Mouse (Mus musculus) stomach, embryonic 16.5 days (tissue): Measurements from ENCODE around the gene Pcgf5. TPM values are rescaled to one million over a fixed set of nuclear protein-coding genes. Genes with fewer than 3 reads are reported as not detected.

Experiments
- ATAC-seq: fragments of 200-750 bp; cut with Nextera tagmentation; 2 replicates; pipeline ENCODE4 v1.8.0; 2017; ENCODE audit warnings: moderate number of reproducible peaks, moderate TSS enrichment; ENCODE audit not compliant: insufficient read depth, low FRiP score
- H3K27ac ChIP-seq: fragments of 300-500 bp; sonication (generic); 2 replicates; pipeline ENCODE4 v1.5.1; 2014; ENCODE audit warnings: low read length
- H3K27me3 ChIP-seq: fragments of 300-500 bp; sonication (generic); 2 replicates; pipeline ENCODE4 v1.6.1; 2014; ENCODE audit warnings: low read length, control low read depth, mixed read lengths; ENCODE audit not compliant: control insufficient read depth, insufficient read depth
- H3K36me3 ChIP-seq: fragments of 300-500 bp; sonication (generic); 2 replicates; pipeline ENCODE4 v1.6.1; 2014; ENCODE audit warnings: low read length; ENCODE audit not compliant: control insufficient read depth, insufficient read depth
- H3K4me1 ChIP-seq: fragments of 300-500 bp; sonication (generic); 2 replicates; pipeline ENCODE4 v1.6.1; 2014; ENCODE audit warnings: low read length, control low read depth, mixed read lengths; ENCODE audit not compliant: control insufficient read depth, insufficient read depth
- H3K4me2 ChIP-seq: fragments of 300-500 bp; sonication (generic); 2 replicates; pipeline ENCODE4 v1.6.1; 2014; ENCODE audit warnings: low read depth, low read length, mixed read lengths
- H3K4me3 ChIP-seq: fragments of 300-500 bp; sonication (generic); replicated peaks from 2 replicates; pipeline ENCODE4 v1.5.1; 2014; ENCODE audit warnings: mild to moderate bottlenecking, low read length
- H3K9ac ChIP-seq: fragments of 300-500 bp; sonication (generic); 2 replicates; pipeline ENCODE4 v1.6.1; 2014; ENCODE audit warnings: low read length
- H3K9me3 ChIP-seq: fragments of 300-500 bp; sonication (generic); replicated peaks from 2 replicates; pipeline ENCODE4 v1.6.1; 2016; ENCODE audit warnings: low read length, control low read depth; ENCODE audit not compliant: control insufficient read depth
- WGBS: fragments of 180-500 bp; shearing (Covaris S2); extraction: QIAGEN DNeasy Blood & Tissue Kit; methylation state at CpG from one replicate; pipeline ENCODE4 v1.1.7; 2014; 5-methylcytosine and 5-hydroxymethylcytosine counted together
- polyA plus RNA-seq: library from polyadenylated mRNA; unstranded; fragments of >200 nt; fragmentation: Nextera tagmentation; extraction: Ambion mirVana; gene quantifications from 2 replicates; pipeline ENCODE4 v1.2.1, GENCODE M21; 2015

Pcgf5 gene
- polyA plus RNA-seq, 1 experiment from 2014 or later: 12.7 TPM

DNA sequence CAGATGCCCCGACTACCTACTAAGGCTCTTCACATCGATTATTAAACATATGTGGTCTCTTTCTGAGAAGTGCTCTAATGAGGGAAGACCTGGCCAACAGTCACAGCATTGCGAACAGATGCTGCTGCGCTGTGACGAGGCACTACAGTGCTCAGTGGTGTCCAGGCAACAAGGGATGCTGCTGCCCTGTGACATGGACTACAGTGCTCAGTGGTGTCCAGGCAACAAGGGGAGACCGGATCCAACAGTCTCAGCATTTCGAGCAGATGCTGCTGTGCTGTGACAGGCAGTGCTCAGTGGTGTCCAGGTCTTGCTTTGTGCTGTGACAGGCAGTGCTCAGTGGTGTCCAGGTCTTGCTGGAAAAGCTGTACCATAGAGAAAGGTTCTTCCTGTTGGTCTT lies 29.6 kb downstream of the Pcgf5 start:
- Histone ChIP-seq H3K4me3 (no peak overlapping the region), H3K9ac (no peak overlapping the region), H3K27ac (no peak overlapping the region), H3K4me1 (no peaks in the 10 kb centered on the region), H3K36me3 (no peaks in the 10 kb centered on the region), H3K9me3 (no peaks in the 10 kb centered on the region), H3K27me3 (no peaks in the 10 kb centered on the region), H3K4me2 (no peak overlapping the region)
- no peak for ATAC-seq
- 88% methylated on average over 7 of the region's 7 CpGs for WGBS

DNA sequence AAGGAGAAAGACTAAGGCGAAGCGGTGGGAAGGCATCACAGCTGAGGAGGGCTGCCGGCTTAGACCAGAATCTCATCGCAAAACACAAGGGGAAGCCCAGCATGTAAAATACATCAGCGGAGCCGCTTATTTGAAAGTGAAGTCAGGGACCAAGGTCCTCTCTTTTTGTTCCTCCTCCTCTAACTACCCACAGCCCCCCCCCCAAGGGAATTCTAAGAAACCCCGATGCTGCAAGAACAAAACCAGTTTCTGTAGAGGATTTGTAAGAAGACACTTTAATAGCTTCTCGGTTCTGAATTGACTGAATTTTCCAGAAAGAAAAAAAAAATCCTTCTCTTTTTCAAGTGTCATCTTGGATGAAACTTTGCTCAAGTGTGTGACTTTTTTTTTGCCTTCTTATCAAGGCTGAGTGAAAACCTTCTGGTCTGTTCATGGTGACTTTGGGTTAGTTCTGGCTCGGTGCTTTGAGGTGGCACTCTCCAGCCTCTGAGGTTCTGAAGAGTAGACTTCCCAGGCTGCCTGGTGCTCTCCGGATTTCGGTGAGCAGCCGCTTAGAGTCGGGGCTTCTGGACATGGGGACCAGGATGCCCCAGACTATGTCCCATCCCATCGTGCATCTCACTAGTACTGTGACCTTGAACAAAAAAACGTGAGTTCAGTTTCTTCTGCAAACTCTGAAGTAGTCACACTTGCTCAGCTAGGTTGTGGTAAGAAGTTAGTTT lies 30.6 kb downstream of the Pcgf5 start:
- no peak overlapping the region for H3K9ac ChIP-seq
- H3K27me3 ChIP-seq: no peaks in the 10 kb centered on the region
- no peaks in the 10 kb centered on the region for H3K36me3 ChIP-seq
- H3K4me1 ChIP-seq: no peaks in the 10 kb centered on the region
- WGBS: 68% methylated on average over 15 of the region's 15 CpGs
- no peak overlapping the region for H3K4me2 ChIP-seq
- no peak overlapping the region for H3K27ac ChIP-seq
- ATAC-seq: no peak
- no peaks in the 10 kb centered on the region for H3K9me3 ChIP-seq
- H3K4me3 ChIP-seq: no peak overlapping the region

DNA sequence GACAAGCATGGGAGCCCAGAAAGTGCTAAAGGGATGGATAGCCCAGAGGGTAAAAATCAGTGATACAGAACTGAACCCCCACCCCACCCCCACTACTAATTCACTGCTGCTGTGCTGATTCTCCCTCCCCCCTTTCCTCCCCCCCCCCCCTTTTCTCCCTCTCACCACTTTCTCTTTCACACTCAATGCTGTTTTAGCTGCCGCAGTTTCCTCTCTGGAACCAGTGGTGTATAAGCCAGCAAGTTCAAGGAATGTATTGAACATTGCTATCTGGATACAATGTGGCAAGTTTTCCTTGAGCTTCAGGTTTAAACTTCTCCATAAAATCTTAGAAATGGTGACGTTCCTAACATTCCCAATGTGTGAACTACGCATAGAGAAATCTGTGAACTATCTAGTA lies 34.8 kb downstream of the Pcgf5 start:
- H3K36me3 ChIP-seq: no peaks in the 10 kb centered on the region
- WGBS: 92% methylated on average over 3 of the region's 3 CpGs

DNA sequence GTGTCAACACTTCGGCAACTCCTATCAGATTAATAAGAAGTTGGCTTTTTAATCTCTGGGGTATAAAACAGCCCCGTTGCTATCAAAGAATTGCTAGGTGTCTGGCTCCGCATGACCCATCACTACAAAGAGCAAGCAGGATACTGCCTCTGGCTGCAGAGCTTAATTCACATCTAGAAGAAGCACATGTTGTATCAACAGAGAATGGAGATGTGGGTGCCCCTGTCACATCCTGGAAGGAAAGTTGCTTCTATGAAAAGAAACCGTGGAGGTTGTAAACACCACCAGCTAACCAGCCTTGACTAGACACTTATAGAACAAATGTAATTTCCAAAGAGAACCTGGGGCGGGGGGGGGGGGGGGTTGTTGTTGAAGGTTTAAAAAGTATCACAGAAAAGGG lies 35.9 kb downstream of the Pcgf5 start:
- Histone ChIP-seq H3K27ac (no peak overlapping the region), H3K9me3 (no peaks in the 10 kb centered on the region), H3K4me3 (no peak overlapping the region), H3K4me2 (no peak overlapping the region), H3K9ac (no peak overlapping the region), H3K4me1 (no peaks in the 10 kb centered on the region), H3K27me3 (no peaks in the 10 kb centered on the region), H3K36me3 (no peaks in the 10 kb centered on the region)
- WGBS: 72% methylated on average over 5 of the region's 5 CpGs
- ATAC-seq: no peak

More for the DNA sequence above, 34.8 kb downstream of the Pcgf5 start:
- H3K9me3 ChIP-seq: no peaks in the 10 kb centered on the region
- H3K4me3 ChIP-seq: no peak overlapping the region
- no peaks in the 10 kb centered on the region for H3K4me1 ChIP-seq
- H3K9ac ChIP-seq: no peak overlapping the region
- H3K4me2 ChIP-seq: no peak overlapping the region
- no peaks in the 10 kb centered on the region for H3K27me3 ChIP-seq
- H3K27ac ChIP-seq: no peak overlapping the region
- no peak for ATAC-seq

DNA sequence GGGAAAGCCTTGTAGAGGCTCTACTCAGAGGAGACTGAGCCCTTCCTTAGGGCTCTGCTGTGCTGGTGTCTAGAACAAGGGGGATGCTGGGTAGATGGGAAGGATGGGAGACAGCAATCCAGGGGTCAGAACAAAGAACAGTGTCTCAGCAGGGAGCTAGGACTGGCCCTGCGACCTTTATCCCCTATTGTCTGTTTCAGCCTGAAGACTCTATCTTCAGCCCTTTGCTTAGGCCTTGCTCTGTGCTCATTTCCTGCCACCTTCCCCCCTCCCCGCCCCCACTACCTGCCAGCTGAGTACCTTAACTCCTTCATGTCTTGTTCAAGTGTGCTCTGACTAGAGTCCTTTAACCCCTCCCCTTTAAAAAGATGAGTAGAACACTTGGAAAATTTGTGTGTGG lies 36.3 kb downstream of the Pcgf5 start:
- Histone ChIP-seq H3K4me2 (no peak overlapping the region), H3K27ac (no peak overlapping the region), H3K27me3 (no peaks in the 10 kb centered on the region), H3K4me1 (no peaks in the 10 kb centered on the region), H3K4me3 (no peak overlapping the region), H3K9me3 (no peaks in the 10 kb centered on the region), H3K9ac (no peak overlapping the region), H3K36me3 (no peaks in the 10 kb centered on the region)
- no peak for ATAC-seq
- WGBS: 24% methylated on average over 2 of the region's 2 CpGs

DNA sequence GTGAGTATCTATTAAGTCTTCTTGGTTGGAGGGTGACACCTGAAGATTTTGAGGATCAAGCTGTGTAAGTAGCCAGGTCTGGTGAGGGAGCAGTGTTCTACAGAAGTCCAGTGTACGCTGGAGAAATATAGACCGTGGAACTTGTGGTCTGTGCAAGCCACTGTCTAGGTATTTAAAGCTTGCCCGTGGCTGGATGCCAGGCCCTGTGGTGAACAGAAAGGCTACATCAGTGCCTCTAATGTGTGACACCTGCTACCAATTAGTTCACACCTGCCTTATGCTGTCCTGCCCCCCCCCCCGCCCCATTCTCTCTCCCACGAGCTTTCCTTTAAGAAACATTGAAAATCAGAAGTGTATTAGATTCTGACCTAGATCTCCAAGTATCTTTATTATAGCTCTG lies 40.4 kb downstream of the Pcgf5 start:
- Histone ChIP-seq H3K4me3 (no peak overlapping the region), H3K27me3 (no peaks in the 10 kb centered on the region), H3K4me1 (no peaks in the 10 kb centered on the region), H3K9ac (no peak overlapping the region), H3K9me3 (no peaks in the 10 kb centered on the region), H3K27ac (no peak overlapping the region), H3K4me2 (no peak overlapping the region), H3K36me3 (no peaks in the 10 kb centered on the region)
- ATAC-seq: no peak
- WGBS: 75% methylated on average over 5 of the region's 5 CpGs

DNA sequence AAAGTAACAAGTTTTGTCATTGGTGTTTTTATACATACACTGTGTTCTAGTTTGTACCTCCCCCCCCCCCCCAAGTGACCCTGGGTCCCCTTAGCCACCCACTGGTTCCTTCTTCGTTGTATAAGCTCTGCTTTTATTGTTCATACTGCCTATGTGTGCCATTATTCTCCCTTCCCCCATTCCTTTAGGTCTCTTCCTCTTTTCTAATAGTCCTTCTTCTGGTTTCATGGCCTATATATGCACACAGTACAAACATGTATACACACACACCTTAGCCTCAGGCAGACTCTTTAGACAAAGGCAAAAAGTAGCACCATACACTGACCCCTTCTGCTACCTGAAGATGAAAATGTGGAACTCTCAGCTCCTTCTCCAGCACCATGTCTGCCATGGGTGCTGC lies 42.6 kb downstream of the Pcgf5 start:
- no peak for ATAC-seq
- Histone ChIP-seq H3K9me3 (no peaks in the 10 kb centered on the region), H3K27ac (no peak overlapping the region), H3K4me2 (no peak overlapping the region), H3K4me1 (no peaks in the 10 kb centered on the region), H3K27me3 (no peaks in the 10 kb centered on the region), H3K36me3 (no peaks in the 10 kb centered on the region), H3K4me3 (no peak overlapping the region), H3K9ac (no peak overlapping the region)
- 85% methylated on average over 1 of the region's 1 CpGs for WGBS

DNA sequence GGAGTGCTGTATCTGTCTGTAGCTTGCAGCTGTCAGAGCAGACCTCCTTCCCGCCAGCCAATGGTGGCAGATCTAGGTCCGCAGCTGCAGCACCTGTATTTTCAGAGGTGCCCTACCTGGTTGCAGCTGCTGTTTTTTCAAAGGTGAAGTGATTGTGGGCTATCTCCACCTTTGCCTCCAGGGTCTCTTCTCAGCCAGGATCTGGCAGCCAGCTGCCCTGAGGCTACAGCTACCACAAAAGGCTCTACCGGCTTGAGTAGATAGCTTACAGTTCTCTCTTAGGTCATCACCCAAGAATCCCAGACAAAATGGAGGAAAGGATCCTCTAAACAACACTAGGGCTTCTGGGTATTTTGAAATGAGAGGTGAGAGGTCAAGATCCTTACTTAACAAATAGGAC lies 50.4 kb downstream of the Pcgf5 start:
- no peaks in the 10 kb centered on the region for H3K4me1 ChIP-seq
- H3K27me3 ChIP-seq: no peaks in the 10 kb centered on the region
- no peak for ATAC-seq
- no peaks in the 10 kb centered on the region for H3K36me3 ChIP-seq
- H3K27ac ChIP-seq: no peak overlapping the region
- no peak overlapping the region for H3K4me2 ChIP-seq
- H3K4me3 ChIP-seq: no peak overlapping the region
- H3K9ac ChIP-seq: no peak overlapping the region
- WGBS: 76% methylated on average over 3 of the region's 3 CpGs
- no peaks in the 10 kb centered on the region for H3K9me3 ChIP-seq

DNA sequence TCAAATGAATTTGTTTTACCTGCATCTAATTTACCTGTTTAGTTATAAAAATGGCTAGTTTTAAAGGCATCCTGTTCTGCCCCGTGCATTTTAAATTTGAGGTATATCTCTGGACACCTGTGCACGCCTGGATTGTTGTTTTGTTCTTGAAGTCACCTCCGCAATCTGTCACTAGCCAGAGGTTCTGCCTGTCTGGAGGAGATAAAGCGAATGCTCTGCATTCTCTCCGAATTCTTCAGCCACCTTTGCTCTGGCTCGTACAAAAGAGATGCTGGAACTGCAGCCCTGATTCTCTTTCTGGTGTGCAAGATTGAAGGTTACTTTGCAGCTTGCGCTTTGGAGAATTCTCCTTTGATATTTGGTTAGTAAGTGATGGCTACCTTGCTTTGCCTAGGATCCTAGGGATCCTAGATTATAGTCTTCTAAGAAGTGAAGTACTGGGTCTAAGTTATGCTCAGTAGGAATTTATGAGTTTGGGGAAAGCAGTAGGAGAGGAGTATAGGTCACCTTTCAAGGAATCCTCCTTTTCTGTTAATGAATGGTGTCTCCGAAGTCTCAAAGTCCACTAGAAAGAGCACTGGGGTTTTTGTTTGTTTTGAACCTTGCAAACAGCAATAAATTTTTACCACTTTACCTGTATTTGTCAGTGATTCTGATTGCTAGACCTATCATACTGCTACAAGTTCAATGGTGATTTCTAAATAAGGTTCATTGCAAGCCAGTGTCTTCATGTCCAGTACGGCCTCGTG lies 60.4 kb downstream of the Pcgf5 start:
- ATAC-seq: no peak

More for the DNA sequence above, 60.4 kb downstream of the Pcgf5 start:
- no peak overlapping the region for H3K9ac ChIP-seq
- peaks cover 4% of the 10 kb centered on the region; the same call in 1 of the 2 replicates for H3K27me3 ChIP-seq
- H3K27ac ChIP-seq: no peak overlapping the region
- no peak overlapping the region for H3K4me2 ChIP-seq
- no peaks in the 10 kb centered on the region for H3K36me3 ChIP-seq
- H3K4me1 ChIP-seq: peaks cover 5% of the 10 kb centered on the region; the same call in 1 of the 2 replicates
- 47% methylated on average over 10 of the region's 10 CpGs for WGBS
- H3K4me3 ChIP-seq: no peak overlapping the region
- H3K9me3 ChIP-seq: no peaks in the 10 kb centered on the region
